Mouse (Mus musculus): Measurements from ENCODE around the gene Pik3ca.

Gene Pik3ca

GRCm38 (mm10) chr3:32397461-32398174 lies at the start of gene Pik3ca:
Pik3ca (plus strand) TSS chr3:32397671.
- in situ Hi-C loops (cut with MboI, MseI) = no loop called here

GRCm38 (mm10) chr3:32347881-32348280 lies 49.6 kb upstream of the Pik3ca start:
- in situ Hi-C loops (cut with MboI, MseI) = loop anchor here (25.0 kb wide), 1 partner anchor 339 kb away; no protein-coding TSS in a partner anchor

GRCm38 (mm10) chr3:32361221-32361620 lies 36.2 kb upstream of the Pik3ca start:
- in situ Hi-C loops (cut with MboI, MseI) = loop anchor here (5.0 kb wide), 1 partner anchor 61 kb away; no protein-coding TSS in a partner anchor

- in situ Hi-C loops (cut with MboI, MseI) = loop anchor here (5.0 kb wide), 1 partner anchor 58 kb away; no protein-coding TSS in a partner anchor
Measured at GRCm38 (mm10) chr3:32364195-32364594, 33.3 kb upstream of the Pik3ca start.

GRCm38 (mm10) chr3:32364841-32365545 lies 32.5 kb upstream of the Pik3ca start:
- in situ Hi-C loops (cut with MboI, MseI) = loop anchor here (5.0 kb wide), 1 partner anchor 57 kb away; no protein-coding TSS in a partner anchor

- in situ Hi-C loops (cut with MboI, MseI) = no loop called here
Measured at GRCm38 (mm10) chr3:32365546-32366245, 31.8 kb upstream of the Pik3ca start, which contains the start of gene Zmat3. Zmat3 (minus strand) TSS chr3:32366014.

- in situ Hi-C loops (cut with MboI, MseI) = no loop called here
Measured at GRCm38 (mm10) chr3:32366246-32366734, 31.2 kb upstream of the Pik3ca start.

GRCm38 (mm10) chr3:32367516-32367915 lies 30.0 kb upstream of the Pik3ca start:
- in situ Hi-C loops (cut with MboI, MseI) = no loop called here

- in situ Hi-C loops (cut with MboI, MseI) = loop anchor here (5.0 kb wide), 1 partner anchor 115 kb away; no protein-coding TSS in a partner anchor
Measured at GRCm38 (mm10) chr3:32371957-32372356, 25.5 kb upstream of the Pik3ca start.

- in situ Hi-C loops (cut with MboI, MseI) = loop anchor here (5.0 kb wide), 1 partner anchor 115 kb away; no protein-coding TSS in a partner anchor
Measured at GRCm38 (mm10) chr3:32372470-32372869, 25.0 kb upstream of the Pik3ca start.

- in situ Hi-C loops (cut with MboI, MseI) = loop anchor here (5.0 kb wide), 1 partner anchor 114 kb away; no protein-coding TSS in a partner anchor
Measured at GRCm38 (mm10) chr3:32373236-32373635, 24.2 kb upstream of the Pik3ca start.

GRCm38 (mm10) chr3:32379891-32380290 lies 17.6 kb upstream of the Pik3ca start:
- in situ Hi-C loops (cut with MboI, MseI) = no loop called here

GRCm38 (mm10) chr3:32381556-32381955 lies 15.9 kb upstream of the Pik3ca start:
- in situ Hi-C loops (cut with MboI, MseI) = no loop called here

- in situ Hi-C loops (cut with MboI, MseI) = no loop called here
Measured at GRCm38 (mm10) chr3:32392841-32393240, 4.6 kb upstream of the Pik3ca start.

GRCm38 (mm10) chr3:32393986-32394385 lies 3.5 kb upstream of the Pik3ca start:
- in situ Hi-C loops (cut with MboI, MseI) = no loop called here

GRCm38 (mm10) chr3:32395771-32396551 lies 1.5 kb upstream of the Pik3ca start:
- in situ Hi-C loops (cut with MboI, MseI) = no loop called here

GRCm38 (mm10) chr3:32396794-32397460 lies 544 bp upstream of the Pik3ca start:
- in situ Hi-C loops (cut with MboI, MseI) = no loop called here

- in situ Hi-C loops (cut with MboI, MseI) = no loop called here
Measured at GRCm38 (mm10) chr3:32398175-32398538, 686 bp downstream of the Pik3ca start.

- in situ Hi-C loops (cut with MboI, MseI) = no loop called here
Measured at GRCm38 (mm10) chr3:32398623-32399022, 1.2 kb downstream of the Pik3ca start.

- in situ Hi-C loops (cut with MboI, MseI) = no loop called here
Measured at GRCm38 (mm10) chr3:32399381-32399780, 1.9 kb downstream of the Pik3ca start.
